ENCODE assay signal across 12 mouse cellular contexts in the genomic region with DNA sequence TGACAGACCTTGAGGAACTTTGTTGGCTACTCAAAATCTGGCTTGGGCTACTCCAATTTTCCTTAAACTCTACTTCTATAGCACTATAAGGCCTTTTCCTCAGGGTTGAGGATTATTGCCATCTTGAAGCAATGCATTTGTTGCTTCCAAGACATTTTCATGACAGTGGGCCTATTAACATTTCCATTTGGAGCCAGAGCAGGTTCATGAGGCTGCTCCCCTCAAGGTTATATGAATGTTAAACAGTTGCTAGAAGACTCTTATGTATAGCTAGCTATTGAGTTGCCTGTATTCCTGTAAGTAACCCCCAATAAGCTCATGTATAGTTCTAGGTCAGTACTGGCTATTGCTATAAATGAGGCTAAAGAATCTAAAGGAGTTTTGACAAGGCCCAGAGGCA.
"Had no signal": no experiment of that assay in that cellular context is flagged by ENCODE, and none has a peak within 500 bp of the region (broad histone marks: within the 10 kb centered on the region; RNA-seq: fewer than 3 reads in every experiment).

No protein-coding gene starts in this region.

- ATAC-seq: liver, postnatal 0 days; lung, postnatal 0 days; midbrain, embryonic 16.5 days had no signal

- DNase-seq: liver, postnatal 0 days; lung, adult 2 months; lung, postnatal 14 days; lung, postnatal 36 days; midbrain, embryonic 14.5 days; retina, postnatal 1 day; right cerebral cortex, adult 18-20 months; thymus, adult 2 months; thymus, postnatal 25 days; thymus, postnatal 4 days had no signal
